ENCODE assay signal across 30 mouse cellular contexts in the genomic region with DNA sequence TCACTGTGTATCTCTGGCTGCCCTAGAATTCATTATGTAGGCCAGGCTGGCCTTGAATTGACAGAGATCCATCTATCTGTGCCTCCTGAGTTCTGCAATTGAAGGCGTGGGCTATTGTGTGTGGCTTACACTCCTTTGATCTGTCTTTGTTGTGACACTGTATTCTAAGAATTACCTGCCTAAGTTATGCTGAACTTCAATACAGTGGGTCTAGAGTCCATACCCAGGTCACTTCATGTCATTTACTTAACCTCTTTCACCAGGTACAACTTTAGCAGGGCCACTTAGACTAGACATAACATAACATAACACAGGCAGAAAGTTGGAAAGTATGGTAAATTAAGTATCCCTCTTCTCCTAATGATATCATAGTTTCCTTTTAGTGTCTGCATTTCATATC.
"Had no signal": no experiment of that assay in that cellular context is flagged by ENCODE, and none has a peak within 500 bp of the region (broad histone marks: within the 10 kb centered on the region; RNA-seq: fewer than 3 reads in every experiment).

No protein-coding gene starts in this region.

- ATAC-seq: lung, postnatal 0 days; midbrain, embryonic 13.5 days; midbrain, embryonic 15.5 days; midbrain, embryonic 16.5 days had no signal

- H3K9me3 ChIP-seq: limb, embryonic 10.5 days; limb, embryonic 12.5 days; limb, embryonic 13.5 days; limb, embryonic 15.5 days; liver, embryonic 15.5 days; lung, embryonic 15.5 days; midbrain, embryonic 10.5 days; midbrain, embryonic 12.5 days; midbrain, embryonic 13.5 days; midbrain, embryonic 15.5 days; neural tube, embryonic 12.5 days; neural tube, embryonic 13.5 days had no signal

- H3K9ac ChIP-seq: limb, embryonic 12.5 days; limb, embryonic 13.5 days; limb, embryonic 15.5 days; liver, embryonic 14.5 days; liver, embryonic 15.5 days; lung, embryonic 14.5 days; lung, embryonic 15.5 days; midbrain, embryonic 12.5 days; midbrain, embryonic 13.5 days; midbrain, embryonic 15.5 days; neural tube, embryonic 12.5 days; neural tube, embryonic 13.5 days had no signal

- H3K27ac ChIP-seq: left cerebral cortex, adult 2 months; limb, embryonic 10.5 days; limb, embryonic 12.5 days; limb, embryonic 13.5 days; limb, embryonic 15.5 days; liver, embryonic 14.5 days; liver, embryonic 15.5 days; lung, embryonic 15.5 days; macrophage; midbrain, embryonic 10.5 days; midbrain, embryonic 12.5 days; midbrain, embryonic 13.5 days; midbrain, embryonic 15.5 days; neural tube, embryonic 12.5 days; neural tube, embryonic 13.5 days had no signal

- H3K27me3 ChIP-seq: limb, embryonic 12.5 days; limb, embryonic 13.5 days; limb, embryonic 15.5 days; liver, embryonic 15.5 days; lung, embryonic 15.5 days; midbrain, embryonic 12.5 days; midbrain, embryonic 13.5 days; midbrain, embryonic 15.5 days; neural tube, embryonic 12.5 days; neural tube, embryonic 13.5 days had no signal

- DNase-seq: layer of hippocampus, postnatal 36 days; left cerebral cortex, postnatal 4 days; lung, adult 18-20 months; lung, adult 2 months; lung, embryonic 14.5 days; lung, postnatal 10 days; lung, postnatal 14 days; lung, postnatal 36 days; lung, postnatal 4 days; midbrain, embryonic 14.5 days had no signal

- H3K4me1 ChIP-seq: limb, embryonic 12.5 days; limb, embryonic 15.5 days; lung, embryonic 15.5 days; megakaryocyte, embryonic 14.5 days had no signal

- H3K4me2 ChIP-seq: limb, embryonic 12.5 days; limb, embryonic 13.5 days; limb, embryonic 15.5 days; liver, embryonic 15.5 days; lung, embryonic 14.5 days; lung, embryonic 15.5 days; midbrain, embryonic 11.5 days; midbrain, embryonic 12.5 days; midbrain, embryonic 13.5 days; midbrain, embryonic 15.5 days; neural tube, embryonic 12.5 days; neural tube, embryonic 13.5 days had no signal

- H3K4me3 ChIP-seq: left cerebral cortex, adult 2 months; limb, embryonic 10.5 days; limb, embryonic 12.5 days; limb, embryonic 13.5 days; limb, embryonic 15.5 days; liver, embryonic 15.5 days; lung, embryonic 15.5 days; megakaryocyte, embryonic 14.5 days; midbrain, embryonic 10.5 days; midbrain, embryonic 12.5 days; midbrain, embryonic 13.5 days; midbrain, embryonic 15.5 days; myocyte; neural tube, embryonic 12.5 days; neural tube, embryonic 13.5 days had no signal

- H3K36me3 ChIP-seq: limb, embryonic 10.5 days; limb, embryonic 12.5 days; limb, embryonic 13.5 days; limb, embryonic 15.5 days; liver, embryonic 15.5 days; lung, embryonic 15.5 days; midbrain, embryonic 12.5 days; midbrain, embryonic 15.5 days; neural tube, embryonic 12.5 days; neural tube, embryonic 13.5 days had no signal
